Mouse (Mus musculus): ENCODE measurements around the gene Angptl8.

Gene Angptl8

DNA sequence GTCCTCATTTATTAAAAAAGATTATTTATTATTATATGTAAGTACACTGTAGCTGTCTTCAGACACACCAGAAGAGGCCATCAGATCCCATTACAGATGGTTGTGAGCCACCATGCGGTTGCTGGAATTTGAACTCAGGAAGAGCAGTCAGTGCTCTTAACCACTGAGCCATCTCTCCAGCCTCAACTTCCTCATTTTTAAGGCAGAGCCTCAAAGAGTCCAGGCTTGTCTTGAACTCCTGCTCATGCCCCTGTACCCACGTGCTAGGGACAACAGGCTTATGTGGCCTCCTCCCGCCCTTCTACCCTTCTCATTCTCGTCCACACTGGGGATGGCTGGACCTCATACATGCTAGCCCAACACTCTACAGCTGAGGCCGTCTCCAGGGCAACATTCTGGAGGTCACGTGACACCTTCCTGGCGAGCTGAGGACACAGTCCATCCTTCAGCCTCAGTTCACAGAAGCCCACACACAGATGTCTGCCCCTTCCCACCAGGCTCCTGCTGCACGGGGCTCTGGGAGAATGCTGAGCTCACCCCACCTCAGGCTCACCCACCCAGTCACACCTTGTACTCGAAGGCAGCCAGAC, 18.5 kb upstream of the Angptl8 start:
- in situ Hi-C loops (cut with MboI): no loop called here

GRCm38 (mm10) chr9:21818125-21818524, 17.2 kb upstream of the Angptl8 start:
- in situ Hi-C loops (cut with MboI): no loop called here

- in situ Hi-C loops (cut with MboI): no loop called here
Measured at GRCm38 (mm10) chr9:21818561-21818960, 16.7 kb upstream of the Angptl8 start.

GRCm38 (mm10) chr9:21819181-21819729, 16.1 kb upstream of the Angptl8 start:
- in situ Hi-C loops (cut with MboI): no loop called here

DNA sequence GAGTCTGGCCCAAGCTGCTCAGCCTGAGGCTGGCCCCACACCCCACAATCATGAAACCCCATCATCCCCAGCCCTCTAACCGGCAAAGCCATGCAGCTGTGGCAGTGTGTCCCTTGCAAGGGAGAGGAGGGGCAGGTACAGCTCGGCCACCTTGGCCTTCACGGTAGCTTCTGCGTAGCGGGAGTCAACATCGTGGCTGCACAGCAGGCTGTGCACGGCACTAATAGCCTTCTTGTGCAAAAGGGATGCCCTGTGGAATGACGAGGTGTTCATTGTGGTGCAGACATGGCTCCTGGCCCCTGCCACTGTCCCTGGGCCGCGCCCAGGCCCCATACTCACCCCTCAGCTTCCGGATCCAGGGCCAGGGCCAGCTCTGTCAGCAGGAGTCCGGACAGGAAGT, 15.1 kb upstream of the Angptl8 start:
- in situ Hi-C loops (cut with MboI): no loop called here

DNA sequence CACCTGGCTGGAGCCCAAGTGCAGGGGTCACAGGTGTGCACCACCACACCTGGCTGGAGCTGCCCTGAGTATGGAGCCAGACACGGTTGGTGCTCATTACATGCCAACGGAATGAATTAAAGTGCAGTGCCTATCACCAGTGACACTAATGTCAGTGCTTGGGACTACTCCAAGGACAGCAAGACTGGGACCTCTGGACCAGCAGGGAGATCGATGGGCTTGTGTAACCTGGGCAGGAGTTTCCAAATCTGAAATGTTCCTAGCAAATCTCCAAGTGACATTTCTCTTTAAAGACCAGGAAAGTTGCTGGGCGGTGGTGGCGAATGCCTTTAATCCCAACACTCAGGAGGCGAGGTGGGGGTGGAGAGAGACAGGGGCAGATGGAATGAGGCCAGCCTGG, 12.6 kb upstream of the Angptl8 start:
- in situ Hi-C loops (cut with MboI): no loop called here

DNA sequence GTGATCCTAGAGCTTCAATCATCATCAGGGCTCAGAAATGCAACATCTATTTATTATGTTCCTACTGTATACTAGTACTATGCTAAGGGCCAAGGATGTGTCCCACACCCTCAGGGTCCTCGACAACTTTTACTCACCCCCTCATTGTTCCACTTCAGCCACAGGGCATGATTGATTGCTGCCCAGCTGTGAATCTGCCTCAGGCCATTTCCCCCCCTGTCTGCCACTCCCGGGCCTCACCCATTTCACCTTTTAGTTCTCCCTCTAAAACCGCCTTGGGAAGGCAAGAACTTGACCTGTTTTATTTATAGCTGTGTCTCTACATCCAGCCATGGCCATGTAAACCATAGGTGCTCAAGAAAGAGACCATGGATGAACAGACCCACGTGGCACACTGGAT, 11.4 kb upstream of the Angptl8 start:
- in situ Hi-C loops (cut with MboI): no loop called here

DNA sequence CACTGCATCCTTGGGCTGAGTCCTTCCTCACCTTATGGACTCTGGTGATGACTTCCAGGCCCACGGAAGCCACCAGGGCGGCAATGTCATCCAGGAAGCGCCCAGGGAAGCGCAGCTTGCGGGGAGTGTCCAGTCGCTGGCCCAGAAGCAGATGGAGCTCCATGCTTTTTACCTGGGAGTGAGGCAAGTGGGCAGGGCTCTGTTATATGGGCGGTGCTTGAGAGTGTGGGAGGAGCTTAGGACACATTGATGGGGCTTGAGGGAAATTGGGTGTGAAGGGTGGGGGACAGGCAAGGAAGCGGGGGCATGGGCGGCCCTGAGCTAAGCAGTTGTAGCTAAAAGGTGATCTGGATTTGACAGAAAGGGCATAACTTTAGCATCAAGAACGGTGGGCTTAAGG, 10.9 kb upstream of the Angptl8 start:
- in situ Hi-C loops (cut with MboI): no loop called here

GRCm38 (mm10) chr9:21829834-21830460, 5.4 kb upstream of the Angptl8 start:
- in situ Hi-C loops (cut with MboI): no loop called here

- in situ Hi-C loops (cut with MboI): no loop called here
Measured at GRCm38 (mm10) chr9:21830461-21830850, 4.9 kb upstream of the Angptl8 start.

GRCm38 (mm10) chr9:21830936-21831335, 4.4 kb upstream of the Angptl8 start:
- in situ Hi-C loops (cut with MboI): no loop called here

DNA sequence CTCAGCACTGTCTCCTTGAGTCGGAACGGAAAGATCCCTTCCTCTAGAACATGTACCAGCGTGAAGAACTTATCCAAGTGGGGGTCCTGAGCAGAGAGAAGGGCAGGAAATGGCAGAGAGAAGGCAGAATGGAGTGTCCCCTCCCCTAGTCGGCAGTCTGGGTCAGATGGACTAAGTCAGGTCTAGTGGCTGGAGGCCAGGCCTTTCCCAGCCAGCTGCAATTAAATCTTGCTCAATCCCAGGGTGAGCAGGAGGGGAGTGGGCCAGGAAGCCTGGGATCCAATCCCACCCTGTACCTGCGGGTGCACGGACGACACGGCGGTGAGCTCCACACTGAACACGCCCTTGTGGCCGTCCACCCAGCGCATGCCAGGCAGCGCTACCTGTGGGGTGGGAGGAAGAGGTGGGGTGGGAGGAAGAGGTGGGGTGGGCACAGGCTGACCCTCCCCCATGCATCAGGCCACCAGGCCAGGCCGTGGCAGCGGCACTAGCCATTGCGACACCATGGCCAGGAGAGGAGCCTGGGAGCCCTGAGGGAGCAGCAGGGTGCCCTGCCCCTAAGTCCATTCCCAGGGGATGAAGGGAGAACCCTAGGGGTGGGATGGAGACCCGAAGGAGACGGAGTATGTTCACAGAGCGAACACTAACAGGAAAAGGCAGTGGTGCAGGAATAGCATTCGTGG, 3.6 kb upstream of the Angptl8 start:
- in situ Hi-C loops (cut with MboI): no loop called here

GRCm38 (mm10) chr9:21837690-21838089, 2.4 kb downstream of the Angptl8 start:
- in situ Hi-C loops (cut with MboI): no loop called here

GRCm38 (mm10) chr9:21840115-21840787, 4.9 kb downstream of the Angptl8 start:
- in situ Hi-C loops (cut with MboI): no loop called here

GRCm38 (mm10) chr9:21841340-21841739, 6.0 kb downstream of the Angptl8 start:
- in situ Hi-C loops (cut with MboI): no loop called here

GRCm38 (mm10) chr9:21842391-21842790, 7.1 kb downstream of the Angptl8 start:
- in situ Hi-C loops (cut with MboI): no loop called here

DNA sequence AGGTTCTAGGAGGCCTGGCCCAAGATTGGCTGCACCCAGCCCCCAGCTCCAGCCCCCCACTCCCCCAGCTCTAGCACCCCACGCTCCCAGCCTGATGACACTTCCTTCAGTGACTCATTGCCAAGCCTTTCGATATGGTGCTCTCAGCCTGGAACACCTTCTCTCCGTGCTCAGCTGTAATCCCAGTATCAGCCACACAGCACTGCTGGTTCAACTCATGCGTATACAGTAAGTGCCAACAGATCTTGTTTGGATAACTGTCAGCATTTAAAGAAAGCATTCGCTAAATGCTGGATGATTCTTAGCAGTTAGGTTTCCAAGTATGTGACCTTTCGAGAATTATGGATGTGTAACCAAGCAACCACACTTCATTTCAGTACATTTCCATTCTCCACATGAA, 7.8 kb downstream of the Angptl8 start:
- in situ Hi-C loops (cut with MboI): no loop called here

DNA sequence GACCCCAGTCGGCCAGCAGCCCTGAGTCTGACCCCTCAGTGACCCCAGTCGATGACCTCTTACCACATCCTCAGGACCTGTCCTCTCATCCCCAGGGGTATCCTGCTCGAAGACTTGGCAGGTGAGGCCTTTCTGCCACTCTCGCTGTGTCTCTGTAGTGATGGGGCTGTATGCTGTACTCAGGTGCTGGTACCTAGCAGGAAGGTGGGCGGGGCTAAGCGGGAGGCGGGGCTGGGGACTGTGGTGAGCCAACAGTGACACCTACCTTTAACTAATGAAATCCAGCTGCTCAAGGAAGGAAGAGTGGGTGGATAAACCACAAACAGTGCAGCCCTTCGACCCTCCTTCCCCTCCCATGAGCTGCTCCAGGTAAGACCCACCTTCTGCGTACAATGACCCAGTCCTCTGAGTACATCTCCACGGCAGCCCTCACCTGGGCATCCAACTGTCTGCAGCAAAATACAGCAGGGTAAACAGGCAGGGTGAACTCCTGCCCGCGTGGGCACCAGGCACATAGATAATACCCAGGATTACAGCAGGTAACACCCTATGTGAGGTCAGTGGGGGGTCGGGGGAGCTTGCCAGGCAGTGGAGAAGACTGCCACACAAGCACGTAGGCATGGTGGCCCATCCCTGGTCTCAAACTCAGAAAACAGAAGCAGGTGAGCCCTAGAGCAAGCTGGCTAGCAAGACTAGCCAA, 10.2 kb downstream of the Angptl8 start:
- in situ Hi-C loops (cut with MboI): no loop called here

- in situ Hi-C loops (cut with MboI): no loop called here
Measured at GRCm38 (mm10) chr9:21846755-21847341, 11.5 kb downstream of the Angptl8 start.

DNA sequence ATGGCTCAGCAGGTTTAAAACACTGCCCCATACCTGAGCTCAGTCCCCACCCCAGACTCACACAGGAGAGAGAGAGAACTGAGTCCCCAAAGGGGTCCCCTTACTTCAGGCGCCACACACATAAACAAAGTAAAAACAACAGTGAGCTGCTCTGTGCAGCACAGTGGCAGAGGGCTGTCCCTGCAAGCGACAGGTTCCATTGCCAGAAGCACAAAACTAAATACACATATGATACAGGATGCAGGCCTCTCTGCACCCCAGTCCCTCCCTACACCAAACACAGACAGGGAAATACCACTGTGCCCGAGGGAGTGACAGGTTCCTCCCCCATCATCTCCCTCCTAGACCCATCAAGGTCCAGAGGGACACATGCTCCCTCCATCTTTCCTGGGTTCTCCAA, 12.1 kb downstream of the Angptl8 start:
- in situ Hi-C loops (cut with MboI): no loop called here

DNA sequence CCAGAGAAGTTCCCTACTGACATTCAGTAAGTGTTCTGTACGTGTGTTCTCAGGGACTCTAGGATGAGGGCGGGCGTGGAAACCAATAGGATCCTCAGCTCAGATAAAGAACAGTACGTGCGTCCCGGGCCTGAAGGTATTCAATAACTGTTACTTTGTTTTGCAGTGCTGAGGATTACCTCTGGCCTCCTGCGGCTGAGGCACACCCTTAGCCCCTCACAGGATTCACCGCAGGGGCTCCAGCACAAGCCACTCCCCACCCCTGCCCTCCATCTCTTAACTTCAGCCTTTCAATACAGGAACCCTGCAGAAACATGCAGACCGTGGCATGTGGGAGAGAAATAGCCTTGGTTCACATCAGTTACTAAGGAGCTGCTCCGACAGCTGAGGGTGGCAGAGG, 12.6 kb downstream of the Angptl8 start:
- in situ Hi-C loops (cut with MboI): no loop called here

All from mature B cell (primary cell).